Mouse (Mus musculus) forebrain, embryonic 13.5 days (tissue): ENCODE measurements at regions not wholly inside any gene's neighbourhood (a gene's known extent, or its start where the extent isn't known, plus 50 kb on each side); places are given as distances from the start of the nearest gene placed in this dataset.
A peak's percentile ranks its signal among the peaks of the same experiment; 100 is the strongest.

ENCODE experiments used
- ATAC-seq: fragments of 200-750 bp; cut with Nextera tagmentation; 2 replicates; pipeline ENCODE4 v1.8.0; 2017
- H3K27ac ChIP-seq: fragments of 300-500 bp; sonication (generic); 2 replicates; pipeline ENCODE4 v1.5.1; 2015; ENCODE audit warnings: inconsistent platforms, mild to moderate bottlenecking, moderate library complexity
- H3K27me3 ChIP-seq: fragments of 300-500 bp; sonication (generic); 2 replicates; pipeline ENCODE4 v1.6.1; 2015; ENCODE audit warnings: mild to moderate bottlenecking, inconsistent platforms
- H3K36me3 ChIP-seq: fragments of 300-500 bp; sonication (generic); 2 replicates; pipeline ENCODE4 v1.6.1; 2015; ENCODE audit warnings: mild to moderate bottlenecking, inconsistent platforms; ENCODE audit not compliant: poor library complexity, severe bottlenecking
- H3K4me1 ChIP-seq: fragments of 300-500 bp; sonication (generic); 2 replicates; pipeline ENCODE4 v1.6.1; 2015; ENCODE audit warnings: inconsistent platforms
- H3K4me2 ChIP-seq: fragments of 300-500 bp; sonication (generic); 2 replicates; pipeline ENCODE4 v1.6.1; 2015; ENCODE audit warnings: inconsistent platforms, mild to moderate bottlenecking, moderate library complexity
- H3K4me3 ChIP-seq: fragments of 300-500 bp; sonication (generic); 2 replicates; pipeline ENCODE4 v1.5.1; 2015; ENCODE audit warnings: mild to moderate bottlenecking, inconsistent platforms
- H3K9ac ChIP-seq: fragments of 300-500 bp; sonication (generic); 2 replicates; pipeline ENCODE4 v1.6.1; 2015; ENCODE audit warnings: mild to moderate bottlenecking, inconsistent platforms
- H3K9me3 ChIP-seq: fragments of 300-500 bp; sonication (generic); replicated peaks from 2 replicates; pipeline ENCODE4 v1.6.1; 2016; ENCODE audit warnings: inconsistent platforms
- WGBS: fragments of 180-500 bp; shearing (Covaris S2); methylation state at CpG from one replicate; pipeline ENCODE4 v1.1.7; 2015; 5-methylcytosine and 5-hydroxymethylcytosine counted together

- ATAC-seq: no peak
- Histone ChIP-seq H3K36me3 (0 out of 2 replicates have a peak, but pooled peaks cover 4% of the 10 kb centered on the region), H3K27me3 (no peaks in the 10 kb centered on the region), H3K4me3 (no peak overlapping the region), H3K9me3 (no peaks in the 10 kb centered on the region), H3K4me2 (no peak overlapping the region), H3K9ac (no peak overlapping the region), H3K4me1 (peaks cover 48% of the 10 kb centered on the region), H3K27ac (no peak overlapping the region)
- 88% methylated on average over 9 of the region's 9 CpGs for WGBS
These were observed 233.4 kb upstream of the Smim15 start for GRCm38 (mm10) chr13:107810802-107811192.

GRCm38 (mm10) chr13:107810060-107810801 is 234.0 kb upstream of the Smim15 start:
- Histone ChIP-seq H3K4me3 (no peak overlapping the region), H3K4me1 (peaks cover 48% of the 10 kb centered on the region)
- no peak for ATAC-seq

GRCm38 (mm10) chr13:107808961-107809360 is 235.3 kb upstream of the Smim15 start:
- no peak for ATAC-seq

More at GRCm38 (mm10) chr13:107810060-107810801, 234.0 kb upstream of the Smim15 start:
- no peak overlapping the region for H3K9ac ChIP-seq
- 0 out of 2 replicates have a peak, but pooled peaks cover 4% of the 10 kb centered on the region for H3K36me3 ChIP-seq
- WGBS: 82% methylated on average over 9 of the region's 9 CpGs
- no peaks in the 10 kb centered on the region for H3K9me3 ChIP-seq
- H3K4me2 ChIP-seq: no peak overlapping the region
- no peaks in the 10 kb centered on the region for H3K27me3 ChIP-seq
- H3K27ac ChIP-seq: no peak overlapping the region

GRCm38 (mm10) chr13:107804418-107804817 is 239.8 kb upstream of the Smim15 start:
- WGBS: 100% methylated on average over 1 of the region's 1 CpGs
- Histone ChIP-seq H3K9me3 (no peaks in the 10 kb centered on the region; the same call in 1 of the 2 replicates), H3K9ac (no peak overlapping the region), H3K36me3 (peaks cover 9% of the 10 kb centered on the region; the same call in 1 of the 2 replicates), H3K4me2 (no peak overlapping the region), H3K4me1 (peaks cover 23% of the 10 kb centered on the region), H3K27ac (no peak overlapping the region), H3K27me3 (no peaks in the 10 kb centered on the region), H3K4me3 (no peak overlapping the region)
- no peak for ATAC-seq

More at GRCm38 (mm10) chr13:107808961-107809360, 235.3 kb upstream of the Smim15 start:
- no peak overlapping the region for H3K27ac ChIP-seq
- no peaks in the 10 kb centered on the region; the same call in 1 of the 2 replicates for H3K9me3 ChIP-seq
- H3K9ac ChIP-seq: no peak overlapping the region
- peaks cover 38% of the 10 kb centered on the region for H3K4me1 ChIP-seq
- WGBS: 92% methylated on average over 2 of the region's 2 CpGs
- peaks cover 9% of the 10 kb centered on the region; the same call in 1 of the 2 replicates for H3K36me3 ChIP-seq
- H3K4me3 ChIP-seq: no peak overlapping the region
- H3K27me3 ChIP-seq: no peaks in the 10 kb centered on the region
- no peak overlapping the region for H3K4me2 ChIP-seq

- Histone ChIP-seq H3K27me3 (no peaks in the 10 kb centered on the region), H3K4me2 (no peak overlapping the region), H3K9me3 (no peaks in the 10 kb centered on the region), H3K9ac (peak overlapping the region; percentile 21; the same call in 1 of the 2 replicates), H3K4me3 (no peak overlapping the region), H3K4me1 (peaks cover 53% of the 10 kb centered on the region), H3K27ac (no peak overlapping the region), H3K36me3 (peaks cover 1% of the 10 kb centered on the region; the same call in 1 of the 2 replicates)
- 0 out of 2 replicates have a peak, but pooled peaks have one; percentile 19 for ATAC-seq
- whole genome bisulfite sequencing: 17% methylated on average over 13 of the region's 13 CpGs
These were observed 244.9 kb upstream of the Smim15 start for GRCm38 (mm10) chr13:107799199-107799945.

GRCm38 (mm10) chr13:107798144-107798543 is 246.1 kb upstream of the Smim15 start:
- H3K27me3 ChIP-seq: no peaks in the 10 kb centered on the region
- H3K4me2 ChIP-seq: no peak overlapping the region
- no peak for ATAC-seq
- H3K27ac ChIP-seq: no peak overlapping the region; the same call in 1 of the 2 replicates
- no peak overlapping the region for H3K9ac ChIP-seq
- no peaks in the 10 kb centered on the region for H3K9me3 ChIP-seq
- 67% methylated on average over 7 of the region's 7 CpGs for WGBS
- no peaks in the 10 kb centered on the region for H3K36me3 ChIP-seq
- peaks cover 64% of the 10 kb centered on the region for H3K4me1 ChIP-seq
- no peak overlapping the region for H3K4me3 ChIP-seq

GRCm38 (mm10) chr13:107795516-107795915 is 248.7 kb upstream of the Smim15 start:
- ATAC-seq: no peak
- H3K4me1 ChIP-seq: peaks cover 68% of the 10 kb centered on the region

GRCm38 (mm10) chr13:107791770-107792169 is 252.5 kb upstream of the Smim15 start:
- H3K27me3 ChIP-seq: no peaks in the 10 kb centered on the region
- H3K4me2 ChIP-seq: no peak overlapping the region
- H3K36me3 ChIP-seq: no peaks in the 10 kb centered on the region
- WGBS: 83% methylated on average over 9 of the region's 9 CpGs
- no peak overlapping the region for H3K9ac ChIP-seq
- no peak overlapping the region for H3K27ac ChIP-seq
- H3K4me1 ChIP-seq: peaks cover 48% of the 10 kb centered on the region
- no peak for ATAC-seq
- H3K9me3 ChIP-seq: no peaks in the 10 kb centered on the region
- H3K4me3 ChIP-seq: no peak overlapping the region

More at GRCm38 (mm10) chr13:107795516-107795915, 248.7 kb upstream of the Smim15 start:
- Histone ChIP-seq H3K9me3 (no peaks in the 10 kb centered on the region), H3K27me3 (no peaks in the 10 kb centered on the region), H3K9ac (no peak overlapping the region), H3K4me2 (no peak overlapping the region), H3K36me3 (no peaks in the 10 kb centered on the region), H3K4me3 (no peak overlapping the region), H3K27ac (no peak overlapping the region)
- 58% methylated on average over 3 of the region's 3 CpGs for WGBS

GRCm38 (mm10) chr13:107784971-107785370 is 259.3 kb upstream of the Smim15 start:
- Histone ChIP-seq H3K36me3 (no peaks in the 10 kb centered on the region), H3K4me3 (no peak overlapping the region), H3K4me2 (no peak overlapping the region), H3K9me3 (no peaks in the 10 kb centered on the region), H3K27ac (no peak overlapping the region; the same call in 1 of the 2 replicates), H3K9ac (no peak overlapping the region), H3K4me1 (peaks cover 13% of the 10 kb centered on the region; the same call in 1 of the 2 replicates), H3K27me3 (no peaks in the 10 kb centered on the region)
- ATAC-seq: no peak
- WGBS: 71% methylated on average over 5 of the region's 5 CpGs

GRCm38 (mm10) chr13:107781741-107782140 is 262.5 kb upstream of the Smim15 start:
- WGBS: 92% methylated on average over 8 of the region's 8 CpGs
- H3K4me1 ChIP-seq: 0 out of 2 replicates have a peak, but pooled peaks cover 5% of the 10 kb centered on the region

GRCm38 (mm10) chr13:107781221-107781620 is 263.0 kb upstream of the Smim15 start:
- Histone ChIP-seq H3K4me1 (0 out of 2 replicates have a peak, but pooled peaks cover 5% of the 10 kb centered on the region), H3K27me3 (no peaks in the 10 kb centered on the region), H3K4me3 (no peak overlapping the region), H3K9ac (no peak overlapping the region), H3K27ac (no peak overlapping the region), H3K4me2 (no peak overlapping the region), H3K36me3 (no peaks in the 10 kb centered on the region), H3K9me3 (no peaks in the 10 kb centered on the region)
- 92% methylated on average over 2 of the region's 2 CpGs for WGBS
- ATAC-seq: no peak

More at GRCm38 (mm10) chr13:107781741-107782140, 262.5 kb upstream of the Smim15 start:
- H3K9ac ChIP-seq: no peak overlapping the region
- no peaks in the 10 kb centered on the region for H3K27me3 ChIP-seq
- H3K4me3 ChIP-seq: no peak overlapping the region
- no peak for ATAC-seq
- H3K27ac ChIP-seq: no peak overlapping the region
- H3K36me3 ChIP-seq: no peaks in the 10 kb centered on the region
- no peaks in the 10 kb centered on the region for H3K9me3 ChIP-seq
- no peak overlapping the region for H3K4me2 ChIP-seq

- no peak overlapping the region for H3K9ac ChIP-seq
- H3K27me3 ChIP-seq: no peaks in the 10 kb centered on the region
- ATAC-seq: no peak
- 93% methylated on average over 4 of the region's 4 CpGs for whole genome bisulfite sequencing
- H3K4me2 ChIP-seq: no peak overlapping the region
- H3K9me3 ChIP-seq: no peaks in the 10 kb centered on the region
- H3K27ac ChIP-seq: no peak overlapping the region
- H3K4me3 ChIP-seq: no peak overlapping the region
- no peaks in the 10 kb centered on the region for H3K36me3 ChIP-seq
- no peaks in the 10 kb centered on the region for H3K4me1 ChIP-seq
These were observed 264.7 kb upstream of the Smim15 start for GRCm38 (mm10) chr13:107779591-107779990.
